Mouse (Mus musculus): ENCODE data around the gene Rbms3. TPM values are rescaled to one million over a fixed set of nuclear protein-coding genes. Genes with fewer than 3 reads are reported as not detected.

Rbms3 gene
- polyA plus RNA-seq, 1 experiment from 2014 or later: 44.5 TPM

- ATAC-seq (replicated peaks; ENCODE audit: low FRiP score, low read depth): no peak
- Histone ChIP-seq H3K27ac (no peak overlapping the region), H3K36me3 (ENCODE audit: insufficient read depth, low read length) (no peaks in the 10 kb centered on the region), H3K4me3 (replicated peaks; ENCODE audit: low read depth, low read length) (no peak overlapping the region), H3K9me3 (replicated peaks; ENCODE audit: low read length) (no peaks in the 10 kb centered on the region), H3K4me2 (ENCODE audit: low read length) (no peak overlapping the region), H3K27me3 (ENCODE audit: insufficient read depth, low read length) (no peaks in the 10 kb centered on the region), H3K9ac (ENCODE audit: low read depth, low read length) (no peak overlapping the region), H3K4me1 (replicated peaks; ENCODE audit: insufficient read depth, low read length) (no peaks in the 10 kb centered on the region)
- no peak for DNase-seq (ENCODE audit: low spot score)
- TF ChIP-seq CTCF (IDR thresholded peaks at IDR 0.05; ENCODE audit: low read depth): no peak
- 84% methylated on average over 4 of the region's 4 CpGs for WGBS
Measured at GRCm38 (mm10) chr9:116674191-116674590, 955.5 kb downstream of the Rbms3 start.

GRCm38 (mm10) chr9:116661026-116661425 lies 968.7 kb downstream of the Rbms3 start:
- Histone ChIP-seq H3K9ac (ENCODE audit: low read depth, low read length) (no peak overlapping the region), H3K4me1 (replicated peaks; ENCODE audit: insufficient read depth, low read length) (no peaks in the 10 kb centered on the region), H3K4me2 (ENCODE audit: low read length) (no peak overlapping the region), H3K27ac (no peak overlapping the region), H3K27me3 (ENCODE audit: insufficient read depth, low read length) (no peaks in the 10 kb centered on the region), H3K9me3 (replicated peaks; ENCODE audit: low read length) (no peaks in the 10 kb centered on the region), H3K36me3 (ENCODE audit: insufficient read depth, low read length) (0 out of 2 replicates have a peak, but pooled peaks cover 7% of the 10 kb centered on the region), H3K4me3 (replicated peaks; ENCODE audit: low read depth, low read length) (no peak overlapping the region)
- no peak for TF ChIP-seq CTCF (IDR thresholded peaks at IDR 0.05; ENCODE audit: low read depth)
- ATAC-seq (replicated peaks; ENCODE audit: low FRiP score, low read depth): no peak
- no peak for DNase-seq (ENCODE audit: low spot score)
- WGBS: 83% methylated on average over 4 of the region's 4 CpGs

GRCm38 (mm10) chr9:116659936-116660335 lies 969.8 kb downstream of the Rbms3 start:
- no peaks in the 10 kb centered on the region for H3K9me3 ChIP-seq (replicated peaks; ENCODE audit: low read length)
- H3K4me3 ChIP-seq (replicated peaks; ENCODE audit: low read depth, low read length): no peak overlapping the region
- ATAC-seq (replicated peaks; ENCODE audit: low FRiP score, low read depth) (no peak), DNase-seq (ENCODE audit: low spot score) (no peak)
- H3K27ac ChIP-seq: no peak overlapping the region
- 53% methylated on average over 1 of the region's 1 CpGs for WGBS
- TF ChIP-seq CTCF (IDR thresholded peaks at IDR 0.05; ENCODE audit: low read depth): no peak
- H3K4me1 ChIP-seq (replicated peaks; ENCODE audit: insufficient read depth, low read length): no peaks in the 10 kb centered on the region
- H3K9ac ChIP-seq (ENCODE audit: low read depth, low read length): no peak overlapping the region
- H3K27me3 ChIP-seq (ENCODE audit: insufficient read depth, low read length): no peaks in the 10 kb centered on the region
- 0 out of 2 replicates have a peak, but pooled peaks cover 6% of the 10 kb centered on the region for H3K36me3 ChIP-seq (ENCODE audit: insufficient read depth, low read length)
- H3K4me2 ChIP-seq (ENCODE audit: low read length): no peak overlapping the region

GRCm38 (mm10) chr9:116657141-116657540 lies 972.6 kb downstream of the Rbms3 start:
- no peak for DNase-seq (ENCODE audit: low spot score)
- whole genome bisulfite sequencing: 74% methylated on average over 2 of the region's 2 CpGs
- no peak for TF ChIP-seq CTCF (IDR thresholded peaks at IDR 0.05; ENCODE audit: low read depth)
- H3K4me1 ChIP-seq (replicated peaks; ENCODE audit: insufficient read depth, low read length): no peaks in the 10 kb centered on the region
- no peak overlapping the region for H3K27ac ChIP-seq
- no peak overlapping the region for H3K4me2 ChIP-seq (ENCODE audit: low read length)
- H3K36me3 ChIP-seq (ENCODE audit: insufficient read depth, low read length): no peaks in the 10 kb centered on the region
- no peaks in the 10 kb centered on the region for H3K27me3 ChIP-seq (ENCODE audit: insufficient read depth, low read length)
- H3K4me3 ChIP-seq (replicated peaks; ENCODE audit: low read depth, low read length): no peak overlapping the region
- no peak for ATAC-seq (replicated peaks; ENCODE audit: low FRiP score, low read depth)
- H3K9ac ChIP-seq (ENCODE audit: low read depth, low read length): no peak overlapping the region
- no peaks in the 10 kb centered on the region for H3K9me3 ChIP-seq (replicated peaks; ENCODE audit: low read length)

- no peaks in the 10 kb centered on the region for H3K36me3 ChIP-seq (ENCODE audit: insufficient read depth, low read length)
- H3K4me1 ChIP-seq (replicated peaks; ENCODE audit: insufficient read depth, low read length): no peaks in the 10 kb centered on the region
- ATAC-seq (replicated peaks; ENCODE audit: low FRiP score, low read depth) (no peak), DNase-seq (ENCODE audit: low spot score) (no peak)
- 100% methylated on average over 1 of the region's 1 CpGs for WGBS
- no peaks in the 10 kb centered on the region for H3K27me3 ChIP-seq (ENCODE audit: insufficient read depth, low read length)
- peak; percentile 39; the same call in 1 of the 2 replicates for TF ChIP-seq CTCF (IDR thresholded peaks at IDR 0.05; ENCODE audit: low read depth)
- no peak overlapping the region for H3K4me3 ChIP-seq (replicated peaks; ENCODE audit: low read depth, low read length)
- no peak overlapping the region for H3K4me2 ChIP-seq (ENCODE audit: low read length)
- H3K9ac ChIP-seq (ENCODE audit: low read depth, low read length): no peak overlapping the region
- H3K9me3 ChIP-seq (replicated peaks; ENCODE audit: low read length): no peaks in the 10 kb centered on the region
- no peak overlapping the region for H3K27ac ChIP-seq
Measured at GRCm38 (mm10) chr9:116651414-116651813, 978.3 kb downstream of the Rbms3 start.

GRCm38 (mm10) chr9:116649955-116650354 lies 979.8 kb downstream of the Rbms3 start:
- Histone ChIP-seq H3K4me3 (replicated peaks; ENCODE audit: low read depth, low read length) (no peak overlapping the region), H3K36me3 (ENCODE audit: insufficient read depth, low read length) (no peaks in the 10 kb centered on the region), H3K27me3 (ENCODE audit: insufficient read depth, low read length) (no peaks in the 10 kb centered on the region), H3K4me1 (replicated peaks; ENCODE audit: insufficient read depth, low read length) (no peaks in the 10 kb centered on the region), H3K4me2 (ENCODE audit: low read length) (no peak overlapping the region), H3K9ac (ENCODE audit: low read depth, low read length) (no peak overlapping the region), H3K27ac (no peak overlapping the region), H3K9me3 (replicated peaks; ENCODE audit: low read length) (no peaks in the 10 kb centered on the region)
- peak; percentile 39 for DNase-seq (ENCODE audit: low spot score)
- ATAC-seq (replicated peaks; ENCODE audit: low FRiP score, low read depth): no peak
- WGBS: 58% methylated on average over 4 of the region's 4 CpGs
- no peak for TF ChIP-seq CTCF (IDR thresholded peaks at IDR 0.05; ENCODE audit: low read depth)

Measured in kidney, postnatal 0 days (tissue).